24 mouse cellular contexts compared by ENCODE assay signal in the genomic region with DNA sequence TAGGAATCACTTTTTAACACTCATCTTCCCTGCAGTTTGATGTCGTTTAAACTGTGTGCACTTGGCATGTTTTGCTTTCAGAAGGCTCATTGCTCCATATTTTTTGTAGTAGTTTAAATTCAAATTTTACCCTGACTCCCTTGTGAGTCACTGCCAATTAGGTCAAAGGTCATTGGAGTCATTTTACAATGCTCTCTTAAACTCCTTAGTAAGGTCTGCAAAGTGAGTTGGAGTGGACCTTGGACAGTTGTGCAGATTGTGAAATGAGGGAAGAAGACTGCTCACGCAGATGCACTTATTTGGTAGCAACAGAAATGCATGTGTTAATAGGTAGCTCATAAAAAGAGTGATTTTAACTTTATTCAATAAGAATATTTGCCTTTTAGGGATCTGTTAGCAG. TPM values are rescaled to one million over a fixed set of nuclear protein-coding genes. Genes with fewer than 3 reads are reported as not detected.
DNase-seq lines count a peak whose midpoint lies in the region; ATAC-seq and TF ChIP-seq lines count a peak whose summit lies in the region.
"Had no signal": no experiment of that assay in that cellular context is flagged by ENCODE, and none has a peak within 500 bp of the region (broad histone marks: within the 10 kb centered on the region; RNA-seq: fewer than 3 reads in every experiment).

No protein-coding gene starts in this region.

- no peak overlapping the region for H3K4me3 ChIP-seq in liver, adult 2 months (ENCODE audit: insufficient read depth, low read depth, low read length)
- no peak overlapping the region for H3K4me3 ChIP-seq in liver, embryonic 11.5 days (ENCODE audit: low read depth, low read length)
- H3K4me3 ChIP-seq in C2C12 (ENCODE audit: insufficient read depth, poor library complexity, severe bottlenecking) (no peak overlapping the region), myocyte (no peak overlapping the region)
- H3K4me3 ChIP-seq: erythroblast, embryonic 14.5 days; forebrain, embryonic 15.5 days; gastrocnemius, adult 2 months; hindbrain, embryonic 10.5 days; limb, embryonic 10.5 days; liver, embryonic 15.5 days; megakaryocyte, embryonic 14.5 days; neural tube, embryonic 12.5 days had no signal

- DNase-seq in embryo, embryonic 10.5 days (ENCODE audit: low spot score) = peak; percentile 39
- DNase-seq in embryo, embryonic 9.5 days (ENCODE audit: extremely low spot score) = no peak
- DNase-seq in liver, adult 2 months (ENCODE audit: extremely low read depth, low read depth, low spot score) = peak; percentile 92
- DNase-seq in liver, embryonic 11.5 days (ENCODE audit: low spot score) = no peak
- no peak for DNase-seq in cerebellum, postnatal 25 days
- DNase-seq: cerebellum, adult 18-20 months; gastrocnemius, adult 2 months; heart, adult 11 months; layer of hippocampus, postnatal 36 days; right cerebral cortex, postnatal 25 days had no signal

- WGBS in liver, adult 2 months = 7% methylated on average over 2 of the region's 2 CpGs
- WGBS in liver, embryonic 11.5 days = 58% methylated on average over 2 of the region's 2 CpGs

- no peak overlapping the region for H3ac ChIP-seq in C2C12 (ENCODE audit: control insufficient read depth, insufficient read length, low read depth)
- H3ac ChIP-seq in myocyte (ENCODE audit: control insufficient read depth, insufficient read length) = no peak overlapping the region

- H3K27me3 ChIP-seq in liver, adult 2 months (ENCODE audit: control insufficient read depth, insufficient read depth, low read length) = no peaks in the 10 kb centered on the region
- H3K27me3 ChIP-seq in liver, embryonic 11.5 days (replicated peaks; ENCODE audit: control insufficient read depth, insufficient read depth, low read length) = no peaks in the 10 kb centered on the region
- H3K27me3 ChIP-seq in C2C12 (ENCODE audit: control insufficient read depth, insufficient read depth, insufficient read length) (no peaks in the 10 kb centered on the region), myocyte (ENCODE audit: control insufficient read depth, insufficient read depth, insufficient read length) (no peaks in the 10 kb centered on the region)
- H3K27me3 ChIP-seq: forebrain, embryonic 15.5 days; liver, embryonic 15.5 days; neural tube, embryonic 12.5 days had no signal

- no peak for ATAC-seq in liver, embryonic 11.5 days (replicated peaks; ENCODE audit: low FRiP score)
- ATAC-seq in frontal cortex, adult (ENCODE audit: low TSS enrichment) = no peak
- ATAC-seq: CD4-positive, CD25-positive, alpha-beta regulatory T cell, adult 4 months; forebrain, embryonic 15.5 days; inflammation-experienced regulatory T-cells, adult 6 months had no signal

- H3K4me1 ChIP-seq in liver, adult 2 months (ENCODE audit: control insufficient read depth, insufficient read depth, low read length) = peaks cover 6% of the 10 kb centered on the region; the same call in 1 of the 2 replicates
- peaks cover 4% of the 10 kb centered on the region for H3K4me1 ChIP-seq in liver, embryonic 11.5 days (replicated peaks; ENCODE audit: control insufficient read depth, insufficient read depth, low read length)

- H3K9me3 ChIP-seq in liver, embryonic 11.5 days (ENCODE audit: control insufficient read depth, low read length) = no peaks in the 10 kb centered on the region
- H3K9me3 ChIP-seq: forebrain, embryonic 15.5 days; hindbrain, embryonic 10.5 days; limb, embryonic 10.5 days; liver, embryonic 15.5 days; megakaryocyte, embryonic 14.5 days; neural tube, embryonic 12.5 days had no signal

- H3K9ac ChIP-seq in liver, adult 2 months (ENCODE audit: low read depth, low read length) = no peak overlapping the region
- no peak overlapping the region for H3K9ac ChIP-seq in liver, embryonic 11.5 days (ENCODE audit: low read depth, low read length)
- H3K9ac ChIP-seq: forebrain, embryonic 15.5 days; liver, embryonic 15.5 days; neural tube, embryonic 12.5 days had no signal

- peaks cover 16% of the 10 kb centered on the region for H3K79me3 ChIP-seq in C2C12 (ENCODE audit: low read depth)

- TF ChIP-seq POLR2A in liver, adult 2 months (IDR thresholded peaks at IDR 0.05; ENCODE audit: extremely low read depth, insufficient read depth, low read length) = no peak
- TF ChIP-seq POLR2A in myocyte (IDR thresholded peaks at IDR 0.05; ENCODE audit: insufficient read length, low read depth) = no peak

- peaks cover 7% of the 10 kb centered on the region for H3K79me2 ChIP-seq in liver, adult 2 months (ENCODE audit: control insufficient read depth, insufficient read depth, low read length)
- H3K79me2 ChIP-seq in C2C12 (ENCODE audit: control insufficient read depth, insufficient read depth) (peaks cover 18% of the 10 kb centered on the region), myocyte (ENCODE audit: control insufficient read depth, insufficient read depth) (peaks cover 23% of the 10 kb centered on the region)

- no peak overlapping the region for H3K27ac ChIP-seq in liver, adult 2 months (replicated peaks; ENCODE audit: insufficient read depth, low read depth, low read length)
- no peak overlapping the region for H3K27ac ChIP-seq in liver, embryonic 11.5 days (ENCODE audit: low read depth, low read length)
- H3K27ac ChIP-seq: forebrain, embryonic 15.5 days; gastrocnemius, adult 2 months; hindbrain, embryonic 10.5 days; limb, embryonic 10.5 days; liver, embryonic 15.5 days; neural tube, embryonic 12.5 days had no signal

- no peaks in the 10 kb centered on the region for H3K36me3 ChIP-seq in liver, adult 2 months (ENCODE audit: control insufficient read depth, insufficient read depth, low read length)
- H3K36me3 ChIP-seq in liver, embryonic 11.5 days (ENCODE audit: control insufficient read depth, insufficient read depth, low read length) = no peaks in the 10 kb centered on the region
- H3K36me3 ChIP-seq in C2C12 (ENCODE audit: control insufficient read depth, insufficient read depth) = no peaks in the 10 kb centered on the region
- no peaks in the 10 kb centered on the region for H3K36me3 ChIP-seq in myocyte (ENCODE audit: control insufficient read depth, insufficient read depth)
- H3K36me3 ChIP-seq: forebrain, embryonic 15.5 days; hindbrain, embryonic 10.5 days; limb, embryonic 10.5 days; liver, embryonic 15.5 days; neural tube, embryonic 12.5 days had no signal

- TF ChIP-seq CTCF in liver, adult 2 months (IDR thresholded peaks at IDR 0.05; ENCODE audit: low read depth, low read length) = no peak
- TF ChIP-seq CTCF in C2C12 (IDR thresholded peaks at IDR 0.05; ENCODE audit: control insufficient read depth, insufficient read depth, insufficient read length) = no peak

- no peak overlapping the region for H3K4me2 ChIP-seq in liver, embryonic 11.5 days
- peak overlapping the region; percentile 55 for H3K4me2 ChIP-seq in myocyte (ENCODE audit: low read depth)
- H3K4me2 ChIP-seq: forebrain, embryonic 15.5 days; liver, embryonic 15.5 days; neural tube, embryonic 12.5 days had no signal

TF ChIP-seq in C2C12, 6 proteins besides CTCF, POLR2A, EP300 and RAD21:
- TF ChIP-seq CEBPB (IDR thresholded peaks at IDR 0.05; ENCODE audit: low read depth) = peak; percentile 32
- TF ChIP-seq USF1 (IDR thresholded peaks at IDR 0.05; ENCODE audit: low read depth) = no peak
- no peak for TF ChIP-seq MAX (IDR thresholded peaks at IDR 0.05)

TF ChIP-seq in myocyte, 11 proteins besides CTCF, POLR2A, EP300 and RAD21:
- TF ChIP-seq USF1 (IDR thresholded peaks at IDR 0.05; ENCODE audit: low read depth) = no peak
- 0 out of 2 replicates have a peak, but pooled peaks have one; percentile 19 for TF ChIP-seq CEBPB (IDR thresholded peaks at IDR 0.05; ENCODE audit: insufficient read depth, poor library complexity, severe bottlenecking)
- TF ChIP-seq E2F4 (IDR thresholded peaks at IDR 0.05; ENCODE audit: insufficient read depth) = no peak

RNA-seq across cellular contexts. Expression of a gene that starts 3.9 kb away (rescaled TPM):
- 32.5 and 37.4 TPM in 2 replicates for total RNA-seq in liver, adult 2 months (2014; rRNA removed)
- polyA plus RNA-seq in liver, adult 2 months (2012; rRNA removed) = 5.7 and 9.7 TPM in 2 replicates
- 46.5 and 54.6 TPM in 2 replicates for polyA plus RNA-seq in liver, embryonic 11.5 days (2014; fragmentation: Nextera tagmentation; extraction: Ambion mirVana)
- polyA plus RNA-seq in C2C12 (2012; fragmentation: generic; extraction: Trizol) = 20.9 TPM
- polyA plus RNA-seq in myocyte (2012; fragmentation: generic; extraction: Trizol) = 39.9 TPM

RNA-seq across cellular contexts. Expression of a gene that starts 32.4 kb away (rescaled TPM):
- total RNA-seq in liver, adult 2 months (2014; rRNA removed) = not detected in 2 replicates
- polyA plus RNA-seq in liver, adult 2 months (2012; rRNA removed) = not detected in 2 replicates
- 6.6 and 9.7 TPM in 2 replicates for polyA plus RNA-seq in liver, embryonic 11.5 days (2014; fragmentation: Nextera tagmentation; extraction: Ambion mirVana)
- polyA plus RNA-seq in C2C12 (2012; fragmentation: generic; extraction: Trizol) (not detected), myocyte (2012; fragmentation: generic; extraction: Trizol) (not detected)
- total RNA-seq: midbrain, postnatal 0 days had no signal
- polyA plus RNA-seq: cortical plate, adult 2 months; erythroblast, embryonic 14.5 days had no signal

RNA-seq across cellular contexts. Expression of a gene that starts 59.2 kb away (rescaled TPM):
- 3.0 and 4.4 TPM in 2 replicates for total RNA-seq in liver, adult 2 months (2014; rRNA removed)
- 5.4 and 6.0 TPM in 2 replicates for polyA plus RNA-seq in liver, adult 2 months (2012; rRNA removed)
- polyA plus RNA-seq in liver, embryonic 11.5 days (2014; fragmentation: Nextera tagmentation; extraction: Ambion mirVana) = 13.6 and 15.1 TPM in 2 replicates
- polyA plus RNA-seq in C2C12 (2012; fragmentation: generic; extraction: Trizol) (2.5 TPM), myocyte (2012; fragmentation: generic; extraction: Trizol) (3.4 TPM)

Comparison
In these comparisons a context has a peak if more than half of its experiments do, and no peak if none do; other contexts are left out.
1. DNase-seq: peak in embryo, embryonic 10.5 days (single experiment) and liver, adult 2 months (single experiment); none in embryo, embryonic 9.5 days (single experiment), liver, embryonic 11.5 days (single experiment) and cerebellum, postnatal 25 days (0 of 2).